Comparison of ENCODE assay signal across 8 mouse cellular contexts in the genomic region with DNA sequence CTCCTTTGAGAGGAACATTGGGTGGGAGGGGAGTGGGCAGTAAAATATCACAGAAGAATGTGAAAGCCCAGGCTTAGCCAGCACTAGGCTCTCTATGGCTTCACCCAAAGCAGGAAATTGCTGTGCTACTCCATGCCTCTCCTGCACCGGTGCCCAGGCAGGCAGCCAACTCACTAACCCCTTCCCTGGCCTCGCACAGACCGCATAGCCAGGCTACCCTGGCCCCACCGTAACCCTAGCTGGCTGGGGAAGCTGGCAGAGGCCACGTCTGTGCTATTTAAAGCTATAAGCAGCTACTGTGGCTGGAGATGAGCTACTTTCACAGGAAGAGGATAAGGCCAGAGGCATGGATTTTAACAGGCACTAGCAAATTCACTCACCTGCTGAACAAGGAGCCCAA. TPM values are rescaled to one million over a fixed set of nuclear protein-coding genes. Genes with fewer than 3 reads are reported as not detected.
DNase-seq lines count a peak whose midpoint lies in the region; ATAC-seq and TF ChIP-seq lines count a peak whose summit lies in the region.
"Had no signal": no experiment of that assay in that cellular context is flagged by ENCODE, and none has a peak within 500 bp of the region (broad histone marks: within the 10 kb centered on the region; RNA-seq: fewer than 3 reads in every experiment).

No protein-coding gene starts in this region.

- H3K27me3 ChIP-seq in forebrain, embryonic 12.5 days: no peaks in the 10 kb centered on the region
- no peaks in the 10 kb centered on the region for H3K27me3 ChIP-seq in heart, embryonic 16.5 days (ENCODE audit: control insufficient read depth, insufficient read depth, low read length)
- no peaks in the 10 kb centered on the region for H3K27me3 ChIP-seq in myocyte (ENCODE audit: control insufficient read depth, insufficient read depth, insufficient read length)
- H3K27me3 ChIP-seq: liver, embryonic 13.5 days had no signal

- intact Hi-C loops in left cerebral cortex, postnatal 4 days (cut with DNase I): no loop called here

- no peak overlapping the region for H3K9ac ChIP-seq in forebrain, embryonic 12.5 days
- H3K9ac ChIP-seq in heart, embryonic 16.5 days (ENCODE audit: low read length): 0 out of 2 replicates have a peak overlapping the region, but pooled peaks have one; percentile 30
- H3K9ac ChIP-seq: liver, embryonic 13.5 days had no signal

- peak; percentile 30; the same call in 1 of the 2 replicates for ATAC-seq in forebrain, embryonic 12.5 days (ENCODE audit: low FRiP score)
- peak; percentile 100 for ATAC-seq in heart, embryonic 16.5 days (replicated peaks; ENCODE audit: extremely low read depth, insufficient read depth, low FRiP score)
- no peak for ATAC-seq in monocyte, adult 5-6 weeks (replicated peaks; ENCODE audit: insufficient number of reproducible peaks, low FRiP score, low TSS enrichment, poor library complexity, severe bottlenecking)

- H3K4me3 ChIP-seq in forebrain, embryonic 12.5 days (replicated peaks): no peak overlapping the region
- H3K4me3 ChIP-seq in heart, embryonic 16.5 days (ENCODE audit: low read length): no peak overlapping the region
- H3K4me3 ChIP-seq in myocyte: no peak overlapping the region
- H3K4me3 ChIP-seq: liver, embryonic 13.5 days had no signal

- H3K36me3 ChIP-seq in forebrain, embryonic 12.5 days (replicated peaks): no peaks in the 10 kb centered on the region
- no peaks in the 10 kb centered on the region for H3K36me3 ChIP-seq in heart, embryonic 16.5 days (ENCODE audit: control insufficient read depth, insufficient read depth)
- no peaks in the 10 kb centered on the region for H3K36me3 ChIP-seq in myocyte (ENCODE audit: control insufficient read depth, insufficient read depth)
- H3K36me3 ChIP-seq: liver, embryonic 13.5 days had no signal

- no peaks in the 10 kb centered on the region for H3K79me2 ChIP-seq in myocyte (ENCODE audit: control insufficient read depth, insufficient read depth)

- peaks cover 4% of the 10 kb centered on the region; the same call in 1 of the 2 replicates for H3K4me1 ChIP-seq in forebrain, embryonic 12.5 days
- peaks cover 20% of the 10 kb centered on the region for H3K4me1 ChIP-seq in heart, embryonic 16.5 days (ENCODE audit: control insufficient read depth, insufficient read depth, low read length)

- H3K4me2 ChIP-seq in forebrain, embryonic 12.5 days: no peak overlapping the region
- peak overlapping the region; percentile 42 for H3K4me2 ChIP-seq in heart, embryonic 16.5 days (ENCODE audit: low read depth, low read length)
- H3K4me2 ChIP-seq in myocyte (ENCODE audit: low read depth): peak overlapping the region; percentile 32
- H3K4me2 ChIP-seq: liver, embryonic 13.5 days had no signal

- peak; percentile 25 for DNase-seq in urinary bladder, postnatal 10 days (ENCODE audit: low spot score)
- DNase-seq in urinary bladder, postnatal 25 days (ENCODE audit: low spot score): no peak
- peak; percentile 71 for DNase-seq in left cerebral cortex, postnatal 4 days
- DNase-seq: liver, embryonic 13.5 days had no signal

- WGBS in forebrain, embryonic 12.5 days: 69% methylated on average over 5 of the region's 5 CpGs
- WGBS in heart, embryonic 16.5 days: 1% methylated on average over 5 of the region's 5 CpGs

- H3K9me3 ChIP-seq in forebrain, embryonic 12.5 days: no peaks in the 10 kb centered on the region
- H3K9me3 ChIP-seq in heart, embryonic 16.5 days (replicated peaks; ENCODE audit: control insufficient read depth, low read length): no peaks in the 10 kb centered on the region
- H3K9me3 ChIP-seq: liver, embryonic 13.5 days had no signal

- H3K27ac ChIP-seq in forebrain, embryonic 12.5 days: no peak overlapping the region
- H3K27ac ChIP-seq in heart, embryonic 16.5 days (ENCODE audit: low read length): peak overlapping the region; percentile 86
- H3K27ac ChIP-seq: liver, embryonic 13.5 days had no signal

- H3ac ChIP-seq in myocyte (ENCODE audit: control insufficient read depth, insufficient read length): no peak overlapping the region

- no peak for TF ChIP-seq POLR2A in myocyte (IDR thresholded peaks at IDR 0.05; ENCODE audit: insufficient read length, low read depth)

TF ChIP-seq in myocyte, 11 proteins besides CTCF, POLR2A, EP300 and RAD21:
- TF ChIP-seq TCF12 (IDR thresholded peaks at IDR 0.05; ENCODE audit: insufficient read depth, poor library complexity, severe bottlenecking): no peak
- no peak for TF ChIP-seq TCF3 (IDR thresholded peaks at IDR 0.05; ENCODE audit: insufficient read length, low read depth)
- no peak for TF ChIP-seq SRF (IDR thresholded peaks at IDR 0.05; ENCODE audit: control insufficient read depth, insufficient read length, low read depth)
- TF ChIP-seq USF1 (IDR thresholded peaks at IDR 0.05; ENCODE audit: low read depth): no peak
- TF ChIP-seq MYOG (IDR thresholded peaks at IDR 0.05; ENCODE audit: control insufficient read depth in 1 of 3, insufficient read depth in 1 of 3, insufficient read length in 2 of 3, low read depth in 2 of 3): peak in 1 of 3 experiments; percentile 30
- TF ChIP-seq POLR2AphosphoS2 (IDR thresholded peaks at IDR 0.05; ENCODE audit: insufficient read length, low read depth): no peak
- TF ChIP-seq MYOD1 (IDR thresholded peaks at IDR 0.05; ENCODE audit: control insufficient read depth in 1 of 3, insufficient read length in 2 of 3, low read depth in 2 of 3): peak in 2 of 3 experiments; percentile 23 to 31
- TF ChIP-seq E2F4 (IDR thresholded peaks at IDR 0.05; ENCODE audit: insufficient read depth): no peak

RNA-seq across cellular contexts. Expression of a gene that starts 38.8 kb away (rescaled TPM):
- polyA plus RNA-seq in forebrain, embryonic 12.5 days (2016; fragmentation: Nextera tagmentation; extraction: Ambion mirVana): 4.4 and 5.1 TPM in 2 replicates
- polyA plus RNA-seq in heart, embryonic 16.5 days (2015; fragmentation: Nextera tagmentation; extraction: Ambion mirVana): 3.0 and 3.5 TPM in 2 replicates
- total RNA-seq in left cerebral cortex, postnatal 4 days (2021): 10 to 100 TPM; 63.6 to 71.7 TPM
- 0.12 TPM for polyA plus RNA-seq in myocyte (2012; fragmentation: generic; extraction: Trizol)
- total RNA-seq in monocyte, adult 5-6 weeks (2017): 4.4 TPM in 1 of 3 replicates, not detected in the others
